Mouse (Mus musculus): ENCODE measurements at regions not wholly inside any gene's neighbourhood (a gene's known extent, or its start where the extent isn't known, plus 50 kb on each side); places are given as distances from the start of the nearest gene placed in this dataset.

DNA sequence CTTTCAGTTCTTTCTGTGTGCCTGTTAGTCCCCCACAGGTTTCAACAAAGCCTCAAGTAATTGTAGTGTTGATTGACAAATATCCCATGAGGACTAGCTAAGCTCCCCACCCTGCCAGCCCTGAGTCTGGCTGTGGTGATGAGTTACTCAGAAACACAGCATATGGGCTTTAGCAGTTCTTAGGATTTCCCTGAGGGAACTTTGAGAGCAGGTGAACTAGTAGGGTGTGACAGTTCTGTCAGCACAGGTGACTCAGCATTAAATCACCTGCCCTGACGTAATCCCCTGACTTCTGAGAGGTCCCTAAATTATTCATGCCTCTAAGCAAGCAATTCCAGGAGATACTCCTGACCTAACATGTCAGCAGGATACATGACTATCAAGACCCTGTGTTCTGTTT, 347.7 kb upstream of the Igfbp3 start:
- TF ChIP-seq CHD2 (IDR thresholded peaks at IDR 0.05; ENCODE audit: low read depth, low read length) (no peak), MAFK (IDR thresholded peaks at IDR 0.05; ENCODE audit: insufficient read depth, low read depth, low read length) (peak; percentile 79)
